Mouse (Mus musculus): ENCODE data around the gene Camsap3.

Camsap3 gene

DNA sequence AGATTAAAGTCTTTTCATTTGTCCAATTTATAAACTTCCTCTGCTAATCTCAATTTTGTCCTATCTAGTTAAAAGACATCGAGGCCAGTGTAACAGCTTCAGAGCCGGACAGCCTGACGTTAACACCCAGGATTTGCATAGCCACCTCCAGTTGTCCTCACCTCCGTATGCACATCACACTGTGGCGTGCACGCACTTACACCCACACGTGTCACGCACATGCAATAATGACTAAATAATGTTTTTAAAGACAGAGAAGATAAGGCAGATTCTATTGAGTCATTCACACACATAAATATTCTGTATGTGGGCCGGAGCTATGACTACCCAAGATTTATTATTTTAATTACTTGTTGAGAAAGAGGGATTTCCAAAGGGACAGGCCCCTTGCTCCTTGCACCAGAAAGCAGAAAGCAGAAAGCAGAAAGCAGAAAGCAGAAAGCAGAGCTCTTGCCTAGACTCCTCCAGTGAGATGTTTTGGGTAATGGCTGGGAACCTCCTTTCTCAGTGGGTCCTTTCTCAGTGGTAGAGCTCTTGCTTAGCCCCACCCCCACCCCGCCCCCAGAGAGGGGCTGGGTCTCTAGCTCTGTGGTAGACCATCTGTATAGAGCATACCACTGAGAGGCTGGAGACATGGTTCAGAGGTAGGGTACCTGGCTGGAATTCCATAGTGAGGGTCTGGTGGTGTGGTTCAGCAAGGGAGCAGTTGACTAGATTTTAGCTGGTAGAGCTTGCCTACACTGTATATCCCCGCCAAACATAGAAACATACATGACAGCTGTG, 67.8 kb downstream of the Camsap3 start:
- intact Hi-C loops (cut with DNase I) = no loop called here

DNA sequence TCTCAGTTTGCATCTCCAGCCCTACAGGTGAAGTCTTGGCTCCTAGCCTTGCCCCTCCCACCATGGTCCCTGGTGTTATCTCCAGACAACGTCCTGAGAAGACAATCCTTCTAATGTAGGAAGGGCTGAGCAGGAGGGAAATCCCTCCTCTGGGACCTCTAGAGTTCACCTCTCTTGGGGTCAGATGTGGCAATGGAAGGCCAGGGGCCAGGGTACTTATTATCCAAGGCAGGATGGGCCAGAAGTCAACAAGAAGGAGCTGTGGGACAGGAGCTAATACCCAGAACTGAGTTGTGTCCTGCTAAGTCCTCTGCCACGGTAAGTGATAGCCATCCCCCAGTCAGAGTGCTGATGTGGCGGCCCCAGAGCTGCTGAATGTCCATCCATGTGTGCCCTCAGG, 68.4 kb downstream of the Camsap3 start, which contains the start of gene Retn:
Retn (plus strand) TSS at position 245 of the 400 bp plus-strand sequence.
- intact Hi-C loops (cut with DNase I) = no loop called here

DNA sequence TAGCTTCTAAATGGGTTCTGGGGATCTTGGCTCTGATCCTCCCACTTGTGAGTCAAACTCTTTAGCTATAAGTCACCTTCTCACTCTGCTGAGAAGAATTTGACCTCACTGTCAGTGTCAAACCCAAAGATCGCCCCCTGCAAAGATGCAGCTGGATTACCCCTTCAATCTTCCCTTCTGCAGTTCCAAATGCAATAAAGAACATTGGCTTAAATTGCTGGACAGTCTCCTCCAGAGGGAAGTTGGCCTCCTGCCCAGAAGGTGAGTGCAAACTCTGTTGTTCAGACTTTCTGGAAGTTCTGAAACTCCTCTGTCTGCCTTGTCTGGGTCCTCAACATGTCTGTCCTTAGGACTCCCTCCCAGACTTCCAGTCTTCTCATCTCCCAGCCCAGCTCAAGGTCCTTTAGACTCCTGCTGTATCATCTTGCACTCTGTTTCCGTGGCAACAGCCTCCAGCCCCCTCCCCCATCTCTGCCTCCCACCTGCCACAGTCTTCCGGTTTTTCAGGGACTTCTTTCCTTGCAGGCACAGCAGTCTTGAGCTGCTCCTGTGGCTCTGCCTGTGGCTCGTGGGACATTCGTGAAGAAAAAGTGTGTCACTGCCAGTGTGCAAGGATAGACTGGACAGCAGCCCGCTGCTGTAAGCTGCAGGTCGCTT, 69.8 kb downstream of the Camsap3 start:
- intact Hi-C loops (cut with DNase I) = no loop called here

All from adrenal gland (tissue).